Comparison of ENCODE assay signal across 1 mouse cellular context in genomic region chr13:22039951-22040463, GRCm38 (mm10).
TF ChIP-seq lines count a peak whose summit lies in the region.

No protein-coding gene starts in this region.

TF ChIP-seq in MEL, 35 proteins besides CTCF, POLR2A, EP300 and RAD21:
- no peak for TF ChIP-seq GABPA (IDR thresholded peaks at IDR 0.05; ENCODE audit: low read depth, low read length)
- TF ChIP-seq GATA1 (IDR thresholded peaks at IDR 0.05; ENCODE audit: low read depth, low read length), result no peak
- no peak for TF ChIP-seq MYB (IDR thresholded peaks at IDR 0.05; ENCODE audit: low read depth, low read length)
- no peak for TF ChIP-seq ZC3H11A (IDR thresholded peaks at IDR 0.05; ENCODE audit: low read depth, low read length)
- no peak for TF ChIP-seq MEF2A (IDR thresholded peaks at IDR 0.05; ENCODE audit: extremely low read depth, insufficient replicate concordance, low read depth, low read length, poor library complexity, severe bottlenecking)
- TF ChIP-seq TAL1 (IDR thresholded peaks at IDR 0.05; ENCODE audit: low read length), result no peak
- no peak for TF ChIP-seq SIN3A (IDR thresholded peaks at IDR 0.05; ENCODE audit: low read length)
